Mouse (Mus musculus) bone marrow macrophage, adult 2 months (primary cell): ENCODE data around the gene Pitpnc1.

Experiments used
- CTCF ChIP-seq: IDR thresholded peaks from 2 replicates; pipeline ENCODE4 v1.5.1; 2012; ENCODE audit warnings: low read depth, mild to moderate bottlenecking, low read length, moderate library complexity
- POLR2A ChIP-seq: IDR thresholded peaks from 2 replicates; pipeline ENCODE4 v1.6.1; 2012; ENCODE audit warnings: mild to moderate bottlenecking, low read depth, low read length, borderline replicate concordance

GRCm38 (mm10) chr11:107373569-107373968 is 96.9 kb downstream of the Pitpnc1 start:
- TF ChIP-seq CTCF (no peak), POLR2A (no peak)
